Mouse (Mus musculus): ENCODE measurements at regions not wholly inside any gene's neighbourhood (a gene's known extent, or its start where the extent isn't known, plus 50 kb on each side); places are given as distances from the start of the nearest gene placed in this dataset.

GRCm38 (mm10) chr2:137880211-137881031, 375.9 kb upstream of the Btbd3 start:
- TF ChIP-seq EP300 (optimal IDR thresholded peaks at IDR 0.05) (no peak), CTCF (IDR thresholded peaks at IDR 0.05; ENCODE audit: low read depth) (no peak)

All from stomach, postnatal 0 days (tissue).